Mouse (Mus musculus) cerebellum, postnatal 10 days (tissue): ENCODE measurements around the gene Trp63.

Experiments used
- DNase-seq, 2 experiments: peaks; one replicate each; pipeline ENCODE4 v3.0.0; 2021; ENCODE audit warnings: mixed read lengths in 2 of 2

The Trp63 gene

GRCm38 (mm10) chr16:25779964-25780363 is 96.4 kb downstream of the Trp63 start:
- DNase-seq, result no peak

- no peak for DNase-seq
Measured at GRCm38 (mm10) chr16:25784246-25784645, 100.7 kb downstream of the Trp63 start.

GRCm38 (mm10) chr16:25786457-25786856 is 102.9 kb downstream of the Trp63 start:
- no peak for DNase-seq

- DNase-seq, result no peak
Measured at GRCm38 (mm10) chr16:25792640-25793266, 109.2 kb downstream of the Trp63 start.

GRCm38 (mm10) chr16:25797732-25798294 is 114.2 kb downstream of the Trp63 start:
- DNase-seq, result no peak

- no peak for DNase-seq
Measured at GRCm38 (mm10) chr16:25799618-25800017, 116.1 kb downstream of the Trp63 start.

- no peak for DNase-seq
Measured at GRCm38 (mm10) chr16:25804955-25805354, 121.4 kb downstream of the Trp63 start.

- DNase-seq, result no peak
Measured at GRCm38 (mm10) chr16:25807116-25807515, 123.6 kb downstream of the Trp63 start.

GRCm38 (mm10) chr16:25817753-25818624 is 134.4 kb downstream of the Trp63 start:
- DNase-seq, result no peak

- no peak for DNase-seq
Measured at GRCm38 (mm10) chr16:25826016-25826415, 142.5 kb downstream of the Trp63 start.

GRCm38 (mm10) chr16:25832576-25832975 is 149.0 kb downstream of the Trp63 start:
- no peak for DNase-seq

- no peak for DNase-seq
Measured at GRCm38 (mm10) chr16:25835301-25835700, 151.7 kb downstream of the Trp63 start.

GRCm38 (mm10) chr16:25835723-25836122 is 152.2 kb downstream of the Trp63 start:
- no peak for DNase-seq

GRCm38 (mm10) chr16:25842996-25843395 is 159.4 kb downstream of the Trp63 start:
- DNase-seq, result no peak

GRCm38 (mm10) chr16:25843625-25844024 is 160.1 kb downstream of the Trp63 start:
- no peak for DNase-seq

GRCm38 (mm10) chr16:25846611-25847010 is 163.0 kb downstream of the Trp63 start:
- DNase-seq, result no peak

- no peak for DNase-seq
Measured at GRCm38 (mm10) chr16:25848474-25848873, 164.9 kb downstream of the Trp63 start.

- DNase-seq, result peak; percentile 27 to 43
Measured at GRCm38 (mm10) chr16:25849593-25850464, 166.3 kb downstream of the Trp63 start.

- DNase-seq, result no peak
Measured at GRCm38 (mm10) chr16:25860731-25861505, 177.4 kb downstream of the Trp63 start.

GRCm38 (mm10) chr16:25865096-25865869 is 181.7 kb downstream of the Trp63 start:
- no peak for DNase-seq

- DNase-seq, result no peak
Measured at GRCm38 (mm10) chr16:25871503-25871902, 187.9 kb downstream of the Trp63 start.
